Mouse (Mus musculus) heart, embryonic 11.5 days (tissue): Measurements from ENCODE around the gene Pou2af1. TPM values are rescaled to one million over a fixed set of nuclear protein-coding genes. Genes with fewer than 3 reads are reported as not detected.
A peak's percentile ranks its signal among the peaks of the same experiment; 100 is the strongest.

Experiments
- ATAC-seq: fragments of 200-750 bp; cut with Nextera tagmentation; replicated peaks from 2 replicates; pipeline ENCODE4 v1.8.0; 2017; ENCODE audit warnings: moderate library complexity; ENCODE audit not compliant: insufficient number of reproducible peaks, low FRiP score, low TSS enrichment
- H3K27ac ChIP-seq: fragments of 300-500 bp; sonication (generic); 2 replicates; pipeline ENCODE4 v1.5.1; 2014; ENCODE audit warnings: mild to moderate bottlenecking, low read depth, low read length
- H3K27me3 ChIP-seq: fragments of 300-500 bp; sonication (generic); 2 replicates; pipeline ENCODE4 v1.6.1; 2014; ENCODE audit warnings: mild to moderate bottlenecking, low read length, mixed read lengths; ENCODE audit not compliant: control insufficient read depth, insufficient read depth
- H3K36me3 ChIP-seq: fragments of 300-500 bp; sonication (generic); 2 replicates; pipeline ENCODE4 v1.6.1; 2014; ENCODE audit warnings: mild to moderate bottlenecking, low read length, moderate library complexity, mixed read lengths; ENCODE audit not compliant: control insufficient read depth, insufficient read depth
- H3K4me1 ChIP-seq: fragments of 300-500 bp; sonication (generic); 2 replicates; pipeline ENCODE4 v1.6.1; 2014; ENCODE audit warnings: low read length; ENCODE audit not compliant: control insufficient read depth, insufficient read depth
- H3K4me2 ChIP-seq: fragments of 300-500 bp; sonication (generic); 2 replicates; pipeline ENCODE4 v1.6.1; 2014; ENCODE audit warnings: mild to moderate bottlenecking, moderate library complexity
- H3K4me3 ChIP-seq: fragments of 300-500 bp; sonication (generic); 2 replicates; pipeline ENCODE4 v1.5.1; 2014; ENCODE audit warnings: low read depth, low read length
- H3K9ac ChIP-seq: fragments of 300-500 bp; sonication (generic); 2 replicates; pipeline ENCODE4 v1.6.1; 2014; ENCODE audit warnings: mild to moderate bottlenecking, low read depth, low read length, moderate library complexity
- H3K9me3 ChIP-seq: fragments of 300-500 bp; sonication (generic); replicated peaks from 2 replicates; pipeline ENCODE4 v1.6.1; 2016; ENCODE audit warnings: low read length; ENCODE audit not compliant: control insufficient read depth
- WGBS: fragments of 180-500 bp; shearing (Covaris S2); extraction: QIAGEN DNeasy Blood & Tissue Kit; methylation state at CpG from one replicate; pipeline ENCODE4 v1.1.7; 2014; ENCODE audit not compliant: insufficient replicate concordance; 5-methylcytosine and 5-hydroxymethylcytosine counted together
- polyA plus RNA-seq: library from polyadenylated mRNA; unstranded; fragments of >200 nt; fragmentation: Nextera tagmentation; extraction: Ambion mirVana; gene quantifications from 2 replicates; pipeline ENCODE4 v1.2.1, GENCODE M21; 2014

Gene Pou2af1
- polyA plus RNA-seq, 1 experiment from 2014 or later, result 0.11 TPM

GRCm38 (mm10) chr9:51278500-51279381 is 65.2 kb downstream of the Pou2af1 start, which contains the start of gene Colca2:
Gene Colca2, minus strand, starts transcription at chr9:51278569.
- H3K4me3 ChIP-seq, result peak within 1 kb of the TSS; percentile 64
- under 1% methylated on average over 53 of the region's 53 CpGs for WGBS
- H3K27ac ChIP-seq, result peak within 1 kb of the TSS; percentile 42; the same call in 1 of the 2 replicates
- no peaks in the 10 kb centered on the region for H3K9me3 ChIP-seq
- no peaks in the 10 kb centered on the region for H3K36me3 ChIP-seq
- peak; percentile 90 for ATAC-seq
- peaks cover 10% of the 10 kb centered on the region for H3K27me3 ChIP-seq
- peak within 1 kb of the TSS; percentile 89 for H3K4me2 ChIP-seq
- H3K9ac ChIP-seq, result peak within 1 kb of the TSS; percentile 85
- peaks cover 7% of the 10 kb centered on the region; the same call in 1 of the 2 replicates for H3K4me1 ChIP-seq

DNA sequence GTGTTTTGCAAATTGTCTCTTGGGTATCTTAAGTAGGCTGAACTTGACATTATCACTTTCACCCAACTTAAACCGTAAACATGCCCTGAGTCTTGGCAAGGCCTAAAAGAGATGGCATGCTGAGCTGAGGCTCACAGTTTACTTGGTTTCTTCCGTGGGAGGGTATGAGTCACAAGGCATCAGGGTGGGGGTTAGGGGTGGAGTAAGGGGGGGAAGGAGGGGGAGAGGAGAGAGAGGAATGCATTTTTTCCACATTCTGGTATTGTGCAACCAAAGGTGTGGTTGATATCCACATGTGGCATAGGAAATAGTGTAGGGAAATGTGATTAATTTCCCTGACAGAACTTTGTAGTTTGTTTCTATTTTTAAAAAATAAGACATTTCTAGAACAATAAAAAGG is 72.6 kb downstream of the Pou2af1 start:
- no peak overlapping the region for H3K4me2 ChIP-seq
- H3K9me3 ChIP-seq, result no peaks in the 10 kb centered on the region
- no peak overlapping the region for H3K4me3 ChIP-seq
- H3K27me3 ChIP-seq, result no peaks in the 10 kb centered on the region
- WGBS, result 42% methylated on average over 2 of the region's 2 CpGs
- no peak overlapping the region for H3K9ac ChIP-seq
- H3K27ac ChIP-seq, result no peak overlapping the region
- H3K4me1 ChIP-seq, result no peaks in the 10 kb centered on the region
- ATAC-seq, result no peak
- no peaks in the 10 kb centered on the region for H3K36me3 ChIP-seq

Other genes with a start within 250 kb of the Pou2af1 start
- gene Sik2, start 204.6 kb upstream of the Pou2af1 start, polyA plus RNA-seq, result 15.6 and 17.1 TPM in 2 replicates
- gene Btg4, start 152.8 kb upstream of the Pou2af1 start, polyA plus RNA-seq, result not detected in 2 replicates
- 7.2 and 10.2 TPM in 2 replicates for gene Layn, start 136.6 kb upstream of the Pou2af1 start, polyA plus RNA-seq
- gene 4833427G06Rik, start 111.6 kb upstream of the Pou2af1 start, polyA plus RNA-seq, result not detected in 2 replicates
- gene Gm32742, start 48.2 kb upstream of the Pou2af1 start, polyA plus RNA-seq, result 0.03 TPM in 1 of 2 replicates, not detected in the other
- 2.4 and 4.4 TPM in 2 replicates for gene Colca2, start 64.9 kb downstream of the Pou2af1 start, polyA plus RNA-seq
- not detected in 2 replicates for gene 1810046K07Rik, start 115.2 kb downstream of the Pou2af1 start, polyA plus RNA-seq